Mouse (Mus musculus) limb, embryonic 10.5 days (tissue): ENCODE data around the gene Zdhhc23. TPM values are rescaled to one million over a fixed set of nuclear protein-coding genes. Genes with fewer than 3 reads are reported as not detected.
A peak's percentile ranks its signal among the peaks of the same experiment; 100 is the strongest.

Experiments
- DNase-seq: peaks from one replicate; pipeline ENCODE4 v3.0.0-alpha.2; 2017; ENCODE audit warnings: low spot score
- H3K27ac ChIP-seq: fragments of 300-500 bp; sonication (generic); 2 replicates; pipeline ENCODE4 v1.5.1; 2016; ENCODE audit warnings: mild to moderate bottlenecking
- H3K27me3 ChIP-seq: fragments of 300-500 bp; sonication (generic); 2 replicates; pipeline ENCODE4 v1.6.1; 2016; ENCODE audit warnings: low read depth, mild to moderate bottlenecking; ENCODE audit not compliant: poor library complexity, severe bottlenecking
- H3K36me3 ChIP-seq: fragments of 300-500 bp; sonication (generic); 2 replicates; pipeline ENCODE4 v1.6.1; 2016; ENCODE audit warnings: mild to moderate bottlenecking, moderate library complexity
- H3K4me1 ChIP-seq: fragments of 300-500 bp; sonication (generic); 2 replicates; pipeline ENCODE4 v1.6.1; 2016
- H3K4me3 ChIP-seq: fragments of 300-500 bp; sonication (generic); 2 replicates; pipeline ENCODE4 v1.5.1; 2016; ENCODE audit warnings: mild to moderate bottlenecking, moderate library complexity
- H3K9me3 ChIP-seq: fragments of 300-500 bp; sonication (generic); replicated peaks from 2 replicates; pipeline ENCODE4 v1.6.1; 2016; ENCODE audit warnings: mild to moderate bottlenecking
- WGBS: fragments of 180-500 bp; shearing (Covaris S2); methylation state at CpG from one replicate; pipeline ENCODE4 v1.1.7; 2016; 5-methylcytosine and 5-hydroxymethylcytosine counted together
- polyA plus RNA-seq: library from polyadenylated mRNA; unstranded; fragments of >200 nt; fragmentation: Nextera tagmentation; extraction: Ambion mirVana; gene quantifications from 2 replicates; pipeline ENCODE4 v1.2.1, GENCODE M21; 2016

Zdhhc23 gene
- polyA plus RNA-seq, result 1.1 and 1.2 TPM in 2 replicates

DNA sequence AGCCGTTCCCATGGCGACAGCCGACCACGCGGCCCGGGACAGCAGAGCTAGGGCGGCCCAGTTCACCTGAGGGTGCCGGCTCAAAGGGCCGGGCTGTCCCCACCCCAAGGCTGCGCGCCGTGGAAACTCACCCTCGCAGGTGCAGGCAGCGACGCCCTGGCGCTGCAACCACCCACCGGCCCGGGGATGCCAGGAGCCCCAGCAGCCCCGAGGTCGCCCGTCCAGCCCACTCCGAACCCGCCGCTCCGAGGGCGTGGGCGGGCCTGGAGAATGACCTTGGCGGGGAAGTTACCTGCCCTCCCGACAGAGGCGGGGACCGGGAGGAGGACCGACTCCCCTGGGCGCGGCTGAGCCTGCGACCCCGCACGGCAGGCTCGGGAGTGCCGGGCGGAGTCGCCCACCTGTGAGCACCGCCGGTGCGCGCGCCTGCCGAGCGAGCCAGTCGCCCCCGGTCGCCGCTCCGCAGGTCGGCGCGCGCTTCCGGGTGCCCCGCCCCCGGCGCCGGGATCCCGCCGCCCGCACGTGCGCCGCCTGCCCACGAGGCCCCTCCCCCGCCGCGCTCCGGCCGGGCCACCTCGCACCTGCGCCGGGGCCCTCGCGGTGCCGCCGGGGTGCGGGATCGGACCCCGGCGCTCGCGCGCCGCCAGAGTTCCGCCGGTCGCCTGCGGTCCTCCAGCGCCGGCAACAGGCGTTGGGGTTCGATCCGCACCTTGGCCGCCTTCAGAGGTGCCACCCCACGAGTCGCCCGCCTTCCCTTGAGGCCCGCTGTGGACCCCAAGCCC is at the start of gene Zdhhc23:
Gene Zdhhc23, minus strand, starts transcription at position 464 of the 782 bp plus-strand sequence.
- no peaks in the 10 kb centered on the region for H3K36me3 ChIP-seq
- H3K27me3 ChIP-seq, result peaks cover 47% of the 10 kb centered on the region
- peak within 1 kb of the TSS; percentile 81 for H3K4me3 ChIP-seq
- H3K27ac ChIP-seq, result peak within 1 kb of the TSS; percentile 78
- no peaks in the 10 kb centered on the region for H3K9me3 ChIP-seq
- DNase-seq, result peak; percentile 80
- 2% methylated on average over 94 of the region's 103 CpGs for WGBS
- peaks cover 14% of the 10 kb centered on the region for H3K4me1 ChIP-seq

GRCm38 (mm10) chr16:44029273-44029672 is 49.7 kb upstream of the Zdhhc23 start:
- WGBS, result 74% methylated on average over 2 of the region's 2 CpGs
- Histone ChIP-seq H3K36me3 (no peaks in the 10 kb centered on the region), H3K27ac (no peak overlapping the region), H3K4me3 (no peak overlapping the region), H3K27me3 (no peaks in the 10 kb centered on the region), H3K9me3 (no peaks in the 10 kb centered on the region), H3K4me1 (0 out of 2 replicates have a peak, but pooled peaks cover 3% of the 10 kb centered on the region)
- DNase-seq, result no peak

DNA sequence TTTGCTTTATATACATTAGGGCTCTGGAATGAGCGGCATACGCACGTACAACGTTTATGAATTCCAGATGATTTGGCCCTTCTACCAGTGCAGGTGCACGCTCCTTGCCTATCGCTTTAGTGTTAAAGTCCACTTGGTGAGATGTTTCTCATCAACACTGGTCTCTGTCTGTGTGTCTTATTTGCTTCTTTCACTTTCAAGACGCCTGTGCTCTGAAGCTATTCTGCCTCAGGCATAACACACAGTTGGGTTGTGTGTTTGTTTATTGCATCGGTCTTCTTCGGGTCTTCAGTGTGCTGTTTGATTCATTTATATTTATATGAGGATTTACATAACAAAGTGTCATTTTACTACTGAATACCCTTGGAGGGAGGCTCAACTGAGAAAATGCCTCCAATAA is 47.2 kb upstream of the Zdhhc23 start:
- Histone ChIP-seq H3K36me3 (no peaks in the 10 kb centered on the region), H3K4me3 (no peak overlapping the region), H3K27me3 (no peaks in the 10 kb centered on the region), H3K27ac (no peak overlapping the region), H3K9me3 (no peaks in the 10 kb centered on the region), H3K4me1 (0 out of 2 replicates have a peak, but pooled peaks cover 3% of the 10 kb centered on the region)
- no peak for DNase-seq
- 89% methylated on average over 9 of the region's 9 CpGs for WGBS

DNA sequence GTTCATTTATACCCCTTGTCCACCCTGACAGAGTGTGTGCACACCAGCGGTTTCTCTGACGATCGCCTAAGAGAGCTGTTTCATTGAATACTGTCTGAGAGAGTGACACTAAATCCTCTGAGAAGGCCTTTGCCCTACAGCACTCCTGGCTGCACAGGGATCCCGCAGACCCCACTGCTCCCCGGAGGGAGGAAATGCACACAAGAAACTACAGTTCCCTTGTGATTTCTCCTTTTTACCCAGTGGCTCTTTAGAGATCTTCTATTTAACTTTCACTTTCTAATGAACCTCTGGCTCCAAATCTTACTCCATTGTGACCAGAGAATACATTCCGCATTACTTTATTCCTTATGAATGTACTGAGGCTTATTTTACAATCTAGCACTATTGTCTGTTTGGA is 46.6 kb upstream of the Zdhhc23 start:
- DNase-seq, result no peak
- no peaks in the 10 kb centered on the region for H3K27me3 ChIP-seq
- H3K9me3 ChIP-seq, result no peaks in the 10 kb centered on the region

GRCm38 (mm10) chr16:44018986-44019548 is 39.5 kb upstream of the Zdhhc23 start:
- no peak overlapping the region for H3K4me3 ChIP-seq
- no peaks in the 10 kb centered on the region for H3K4me1 ChIP-seq
- no peaks in the 10 kb centered on the region for H3K9me3 ChIP-seq
- WGBS, result 81% methylated on average over 2 of the region's 2 CpGs
- no peak overlapping the region for H3K27ac ChIP-seq
- no peaks in the 10 kb centered on the region for H3K36me3 ChIP-seq
- no peaks in the 10 kb centered on the region for H3K27me3 ChIP-seq
- no peak for DNase-seq

More for the DNA sequence above, 46.6 kb upstream of the Zdhhc23 start:
- 77% methylated on average over 6 of the region's 6 CpGs for WGBS
- H3K4me1 ChIP-seq, result 0 out of 2 replicates have a peak, but pooled peaks cover 3% of the 10 kb centered on the region
- H3K27ac ChIP-seq, result no peak overlapping the region
- H3K4me3 ChIP-seq, result no peak overlapping the region
- H3K36me3 ChIP-seq, result no peaks in the 10 kb centered on the region

DNA sequence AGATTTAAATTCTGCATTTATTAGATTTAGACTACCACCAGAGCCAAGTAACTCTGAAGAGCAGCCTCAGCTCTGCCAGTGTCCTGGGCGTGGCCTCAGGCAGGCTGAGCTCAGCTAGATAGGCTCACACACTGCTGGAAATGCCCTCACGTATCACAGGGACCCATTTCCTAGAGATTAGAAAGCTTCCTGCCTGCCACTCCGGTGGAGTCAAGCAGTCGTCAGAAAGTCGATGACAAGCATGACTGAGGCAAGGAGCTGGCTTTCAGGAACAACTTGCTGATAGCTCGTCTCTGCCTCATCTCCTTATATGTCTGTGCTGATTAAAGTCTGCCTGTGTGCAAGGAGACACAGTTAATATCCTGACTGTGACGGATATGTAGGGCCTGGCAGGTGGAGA is 38.8 kb upstream of the Zdhhc23 start:
- no peaks in the 10 kb centered on the region for H3K36me3 ChIP-seq
- WGBS, result 58% methylated on average over 7 of the region's 7 CpGs
- no peak overlapping the region for H3K4me3 ChIP-seq
- no peaks in the 10 kb centered on the region for H3K27me3 ChIP-seq
- DNase-seq, result no peak
- no peaks in the 10 kb centered on the region for H3K9me3 ChIP-seq
- H3K27ac ChIP-seq, result no peak overlapping the region
- no peaks in the 10 kb centered on the region for H3K4me1 ChIP-seq

DNA sequence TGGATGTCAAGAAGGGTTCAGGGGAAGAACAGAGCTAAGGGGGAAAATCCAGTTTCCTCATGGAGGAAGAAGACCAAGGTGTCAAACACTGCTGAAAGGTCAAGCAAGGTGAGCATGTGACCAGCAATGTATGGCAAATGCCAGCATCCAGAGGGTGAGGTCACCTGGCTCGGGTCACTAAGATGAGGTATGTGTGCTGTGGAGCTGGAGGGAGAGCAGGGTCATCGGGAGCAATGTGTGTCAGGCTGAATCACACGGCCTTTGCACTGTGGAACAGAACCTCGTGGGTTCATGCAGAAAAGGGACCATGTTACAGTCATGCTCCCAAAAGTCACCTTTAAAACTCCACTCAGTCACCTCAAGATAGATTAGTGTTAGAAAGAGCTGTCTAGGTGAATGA is 38.1 kb upstream of the Zdhhc23 start:
- WGBS, result 83% methylated on average over 4 of the region's 4 CpGs
- Histone ChIP-seq H3K4me3 (no peak overlapping the region), H3K27me3 (no peaks in the 10 kb centered on the region), H3K27ac (no peak overlapping the region), H3K9me3 (no peaks in the 10 kb centered on the region), H3K4me1 (no peaks in the 10 kb centered on the region), H3K36me3 (no peaks in the 10 kb centered on the region)
- no peak for DNase-seq

- H3K36me3 ChIP-seq, result no peaks in the 10 kb centered on the region
- no peaks in the 10 kb centered on the region for H3K4me1 ChIP-seq
- WGBS, result 6% methylated on average over 11 of the region's 11 CpGs
- H3K9me3 ChIP-seq, result no peaks in the 10 kb centered on the region
- H3K27ac ChIP-seq, result no peak overlapping the region
- H3K4me3 ChIP-seq, result peak overlapping the region; percentile 15; the same call in 1 of the 2 replicates
- DNase-seq, result no peak
- no peaks in the 10 kb centered on the region for H3K27me3 ChIP-seq
Measured at GRCm38 (mm10) chr16:44016164-44016563, 36.6 kb upstream of the Zdhhc23 start.

DNA sequence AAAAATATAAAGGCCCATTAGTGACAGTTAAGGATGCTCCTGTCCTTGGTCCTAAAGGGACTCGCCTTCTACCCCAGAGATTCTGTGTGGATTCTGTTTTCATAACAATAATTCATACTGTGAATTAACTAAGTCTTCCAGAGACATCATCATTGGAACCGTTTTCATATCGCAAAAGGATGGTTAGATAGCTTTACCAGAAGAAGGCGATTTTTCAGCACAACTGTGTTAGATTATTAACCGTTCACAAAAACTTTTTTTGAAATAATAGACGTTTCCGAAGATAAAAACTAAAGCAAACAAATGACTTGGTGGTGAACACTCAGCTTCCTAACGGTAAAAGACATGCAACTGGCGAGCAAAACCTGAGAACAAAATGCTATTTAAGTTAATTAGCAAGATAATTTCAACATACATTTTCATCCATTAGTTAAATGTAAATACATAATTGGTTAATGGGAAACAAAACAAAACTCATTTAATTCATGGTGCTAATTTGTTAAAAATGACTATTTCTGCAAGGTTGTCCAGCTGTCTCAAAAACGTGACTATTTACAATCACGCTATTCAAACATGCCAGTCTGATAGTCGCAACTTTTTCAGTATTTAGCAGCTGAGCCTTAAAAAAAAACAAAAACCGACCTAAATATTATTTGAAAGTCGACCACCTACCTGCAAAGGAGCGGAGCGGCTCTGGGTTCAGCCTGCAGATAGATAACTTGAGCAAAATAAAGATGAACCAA is 36.0 kb upstream of the Zdhhc23 start:
- Histone ChIP-seq H3K36me3 (no peaks in the 10 kb centered on the region), H3K27me3 (no peaks in the 10 kb centered on the region), H3K9me3 (no peaks in the 10 kb centered on the region), H3K27ac (no peak overlapping the region), H3K4me3 (peak overlapping the region; percentile 15; the same call in 1 of the 2 replicates), H3K4me1 (no peaks in the 10 kb centered on the region)
- DNase-seq, result no peak
- 63% methylated on average over 16 of the region's 16 CpGs for WGBS

GRCm38 (mm10) chr16:44011010-44011409 is 31.4 kb upstream of the Zdhhc23 start:
- H3K27me3 ChIP-seq, result no peaks in the 10 kb centered on the region
- WGBS, result 66% methylated on average over 5 of the region's 5 CpGs
- no peak overlapping the region for H3K27ac ChIP-seq
- DNase-seq, result no peak
- no peaks in the 10 kb centered on the region for H3K36me3 ChIP-seq
- H3K9me3 ChIP-seq, result no peaks in the 10 kb centered on the region
- no peak overlapping the region for H3K4me3 ChIP-seq
- H3K4me1 ChIP-seq, result no peaks in the 10 kb centered on the region

GRCm38 (mm10) chr16:44002086-44002485 is 22.5 kb upstream of the Zdhhc23 start:
- no peak for DNase-seq
- Histone ChIP-seq H3K27me3 (no peaks in the 10 kb centered on the region), H3K4me1 (no peaks in the 10 kb centered on the region), H3K9me3 (no peaks in the 10 kb centered on the region), H3K27ac (no peak overlapping the region), H3K36me3 (no peaks in the 10 kb centered on the region), H3K4me3 (no peak overlapping the region)
- WGBS, result 61% methylated on average over 5 of the region's 5 CpGs

- H3K36me3 ChIP-seq, result no peaks in the 10 kb centered on the region
- DNase-seq, result no peak
- no peak overlapping the region for H3K4me3 ChIP-seq
- H3K27ac ChIP-seq, result no peak overlapping the region
- WGBS, result 79% methylated on average over 5 of the region's 5 CpGs
- H3K9me3 ChIP-seq, result no peaks in the 10 kb centered on the region
- H3K27me3 ChIP-seq, result no peaks in the 10 kb centered on the region
- no peaks in the 10 kb centered on the region for H3K4me1 ChIP-seq
Measured at GRCm38 (mm10) chr16:43999541-43999940, 19.9 kb upstream of the Zdhhc23 start.

- Histone ChIP-seq H3K27ac (no peak overlapping the region), H3K36me3 (no peaks in the 10 kb centered on the region), H3K4me3 (no peak overlapping the region), H3K9me3 (no peaks in the 10 kb centered on the region), H3K4me1 (no peaks in the 10 kb centered on the region), H3K27me3 (no peaks in the 10 kb centered on the region)
- WGBS, result 82% methylated on average over 8 of the region's 8 CpGs
- DNase-seq, result no peak
Measured at GRCm38 (mm10) chr16:43999111-43999510, 19.5 kb upstream of the Zdhhc23 start.
